Mouse (Mus musculus): ENCODE results near the gene Slc5a9. TPM values are rescaled to one million over a fixed set of nuclear protein-coding genes. Genes with fewer than 3 reads are reported as not detected.
A peak's percentile ranks its signal among the peaks of the same experiment; 100 is the strongest.
"Not testable (repeated sequence)": the region's sequence is repeated elsewhere in the genome, so short reads cannot be mapped to it uniquely, and the experiment has no call there.

Slc5a9 gene
- polyA plus RNA-seq (2014; fragmentation: Nextera tagmentation; extraction: Ambion mirVana), result 0.07 TPM in 1 of 2 replicates, not detected in the other

- H3K9me3 ChIP-seq (replicated peaks; ENCODE audit: control insufficient read depth, low read length), result no peaks in the 10 kb centered on the region
- ATAC-seq (replicated peaks; ENCODE audit: insufficient number of reproducible peaks, low FRiP score, low TSS enrichment, low read depth), result no peak
These were observed at the start of gene Slc5a9 for GRCm38 (mm10) chr4:111902775-111903174. Slc5a9 (minus strand) TSS chr4:111902918.

GRCm38 (mm10) chr4:111919092-111919491 is 16.4 kb upstream of the Slc5a9 start, which contains the start of gene Skint8:
Skint8 (plus strand) TSS chr4:111919392.
- DNase-seq (ENCODE audit: low spot score) (no peak), ATAC-seq (replicated peaks; ENCODE audit: insufficient number of reproducible peaks, low FRiP score, low TSS enrichment, low read depth) (no peak)
- Histone ChIP-seq H3K9ac (replicated peaks; ENCODE audit: low read length) (no peak within 1 kb of the TSS), H3K36me3 (replicated peaks; ENCODE audit: control insufficient read depth, insufficient read depth, low read depth, low read length) (no peaks in the 10 kb centered on the region), H3K4me1 (ENCODE audit: control insufficient read depth, insufficient read depth, low read length) (no peaks in the 10 kb centered on the region), H3K27me3 (ENCODE audit: control insufficient read depth, insufficient read depth, low read length) (no peaks in the 10 kb centered on the region), H3K4me3 (ENCODE audit: low read depth, low read length) (no peak within 1 kb of the TSS), H3K27ac (replicated peaks; ENCODE audit: low read depth, low read length) (no peak within 1 kb of the TSS), H3K4me2 (ENCODE audit: low read depth, low read length) (no peak within 1 kb of the TSS), H3K9me3 (replicated peaks; ENCODE audit: control insufficient read depth, low read length) (no peaks in the 10 kb centered on the region)
- WGBS, result 88% methylated on average over 1 of the region's 1 CpGs

More at GRCm38 (mm10) chr4:111902775-111903174, at the start of gene Slc5a9:
- Histone ChIP-seq H3K4me1 (ENCODE audit: control insufficient read depth, insufficient read depth, low read length) (no peaks in the 10 kb centered on the region), H3K27me3 (ENCODE audit: control insufficient read depth, insufficient read depth, low read length) (no peaks in the 10 kb centered on the region), H3K4me2 (ENCODE audit: low read depth, low read length) (no peak within 1 kb of the TSS), H3K27ac (replicated peaks; ENCODE audit: low read depth, low read length) (no peak within 1 kb of the TSS), H3K36me3 (replicated peaks; ENCODE audit: control insufficient read depth, insufficient read depth, low read depth, low read length) (no peaks in the 10 kb centered on the region), H3K4me3 (ENCODE audit: low read depth, low read length) (no peak within 1 kb of the TSS), H3K9ac (replicated peaks; ENCODE audit: low read length) (no peak within 1 kb of the TSS)
- no peak for DNase-seq (ENCODE audit: low spot score)

- H3K27ac ChIP-seq (replicated peaks; ENCODE audit: low read depth, low read length), result no peak overlapping the region
- no peak overlapping the region for H3K4me2 ChIP-seq (ENCODE audit: low read depth, low read length)
- no peaks in the 10 kb centered on the region for H3K36me3 ChIP-seq (replicated peaks; ENCODE audit: control insufficient read depth, insufficient read depth, low read depth, low read length)
- H3K4me3 ChIP-seq (ENCODE audit: low read depth, low read length), result no peak overlapping the region
- H3K4me1 ChIP-seq (ENCODE audit: control insufficient read depth, insufficient read depth, low read length), result no peaks in the 10 kb centered on the region
- no peaks in the 10 kb centered on the region for H3K9me3 ChIP-seq (replicated peaks; ENCODE audit: control insufficient read depth, low read length)
- no peaks in the 10 kb centered on the region for H3K27me3 ChIP-seq (ENCODE audit: control insufficient read depth, insufficient read depth, low read length)
- 42% methylated on average over 2 of the region's 2 CpGs for WGBS
- ATAC-seq (replicated peaks; ENCODE audit: insufficient number of reproducible peaks, low FRiP score, low TSS enrichment, low read depth) (no peak), DNase-seq (ENCODE audit: low spot score) (peak; percentile 70)
- no peak overlapping the region for H3K9ac ChIP-seq (replicated peaks; ENCODE audit: low read length)
These were observed 5.2 kb upstream of the Slc5a9 start for GRCm38 (mm10) chr4:111907926-111908325.

GRCm38 (mm10) chr4:111901473-111901872 is 1.2 kb downstream of the Slc5a9 start:
- DNase-seq (ENCODE audit: low spot score), result no peak
- WGBS, result 84% methylated on average over 1 of the region's 1 CpGs
- no peak for ATAC-seq (replicated peaks; ENCODE audit: insufficient number of reproducible peaks, low FRiP score, low TSS enrichment, low read depth)
- Histone ChIP-seq H3K36me3 (replicated peaks; ENCODE audit: control insufficient read depth, insufficient read depth, low read depth, low read length) (no peaks in the 10 kb centered on the region), H3K4me1 (ENCODE audit: control insufficient read depth, insufficient read depth, low read length) (no peaks in the 10 kb centered on the region), H3K9ac (replicated peaks; ENCODE audit: low read length) (no peak overlapping the region), H3K4me2 (ENCODE audit: low read depth, low read length) (no peak overlapping the region), H3K4me3 (ENCODE audit: low read depth, low read length) (no peak overlapping the region), H3K9me3 (replicated peaks; ENCODE audit: control insufficient read depth, low read length) (no peaks in the 10 kb centered on the region), H3K27ac (replicated peaks; ENCODE audit: low read depth, low read length) (no peak overlapping the region), H3K27me3 (ENCODE audit: control insufficient read depth, insufficient read depth, low read length) (no peaks in the 10 kb centered on the region)

- H3K9me3 ChIP-seq (replicated peaks; ENCODE audit: control insufficient read depth, low read length); ATAC-seq (replicated peaks; ENCODE audit: insufficient number of reproducible peaks, low FRiP score, low TSS enrichment, low read depth); H3K4me1 ChIP-seq (ENCODE audit: control insufficient read depth, insufficient read depth, low read length); H3K27me3 ChIP-seq (ENCODE audit: control insufficient read depth, insufficient read depth, low read length); H3K27ac ChIP-seq (replicated peaks; ENCODE audit: low read depth, low read length); H3K4me3 ChIP-seq (ENCODE audit: low read depth, low read length); H3K4me2 ChIP-seq (ENCODE audit: low read depth, low read length); H3K36me3 ChIP-seq (replicated peaks; ENCODE audit: control insufficient read depth, insufficient read depth, low read depth, low read length); DNase-seq (ENCODE audit: low spot score); H3K9ac ChIP-seq (replicated peaks; ENCODE audit: low read length): not testable (repeated sequence)
- WGBS, result 78% methylated on average over 1 of the region's 1 CpGs
These were observed 2.2 kb downstream of the Slc5a9 start for GRCm38 (mm10) chr4:111900491-111900890.

- Histone ChIP-seq H3K27me3 (ENCODE audit: control insufficient read depth, insufficient read depth, low read length) (no peaks in the 10 kb centered on the region), H3K36me3 (replicated peaks; ENCODE audit: control insufficient read depth, insufficient read depth, low read depth, low read length) (no peaks in the 10 kb centered on the region), H3K27ac (replicated peaks; ENCODE audit: low read depth, low read length) (no peak overlapping the region), H3K4me2 (ENCODE audit: low read depth, low read length) (no peak overlapping the region), H3K4me3 (ENCODE audit: low read depth, low read length) (no peak overlapping the region), H3K9me3 (replicated peaks; ENCODE audit: control insufficient read depth, low read length) (no peaks in the 10 kb centered on the region), H3K4me1 (ENCODE audit: control insufficient read depth, insufficient read depth, low read length) (no peaks in the 10 kb centered on the region), H3K9ac (replicated peaks; ENCODE audit: low read length) (no peak overlapping the region)
- DNase-seq (ENCODE audit: low spot score) (no peak), ATAC-seq (replicated peaks; ENCODE audit: insufficient number of reproducible peaks, low FRiP score, low TSS enrichment, low read depth) (no peak)
- 64% methylated on average over 4 of the region's 4 CpGs for WGBS
These were observed 4.2 kb downstream of the Slc5a9 start for GRCm38 (mm10) chr4:111898566-111898965.

- H3K4me3 ChIP-seq (ENCODE audit: low read depth, low read length), result no peak overlapping the region
- DNase-seq (ENCODE audit: low spot score), result no peak
- H3K27ac ChIP-seq (replicated peaks; ENCODE audit: low read depth, low read length), result no peak overlapping the region
- 60% methylated on average over 1 of the region's 1 CpGs for WGBS
- no peak overlapping the region for H3K4me2 ChIP-seq (ENCODE audit: low read depth, low read length)
- no peak overlapping the region for H3K9ac ChIP-seq (replicated peaks; ENCODE audit: low read length)
- no peaks in the 10 kb centered on the region for H3K9me3 ChIP-seq (replicated peaks; ENCODE audit: control insufficient read depth, low read length)
- no peak for ATAC-seq (replicated peaks; ENCODE audit: insufficient number of reproducible peaks, low FRiP score, low TSS enrichment, low read depth)
- H3K27me3 ChIP-seq (ENCODE audit: control insufficient read depth, insufficient read depth, low read length), result no peaks in the 10 kb centered on the region
- H3K36me3 ChIP-seq (replicated peaks; ENCODE audit: control insufficient read depth, insufficient read depth, low read depth, low read length), result no peaks in the 10 kb centered on the region
- no peaks in the 10 kb centered on the region for H3K4me1 ChIP-seq (ENCODE audit: control insufficient read depth, insufficient read depth, low read length)
These were observed 5.0 kb downstream of the Slc5a9 start for GRCm38 (mm10) chr4:111897755-111898154.

GRCm38 (mm10) chr4:111892138-111892537 is 10.6 kb downstream of the Slc5a9 start:
- Histone ChIP-seq H3K36me3 (replicated peaks; ENCODE audit: control insufficient read depth, insufficient read depth, low read depth, low read length) (no peaks in the 10 kb centered on the region), H3K4me2 (ENCODE audit: low read depth, low read length) (no peak overlapping the region), H3K27me3 (ENCODE audit: control insufficient read depth, insufficient read depth, low read length) (no peaks in the 10 kb centered on the region), H3K9ac (replicated peaks; ENCODE audit: low read length) (no peak overlapping the region), H3K9me3 (replicated peaks; ENCODE audit: control insufficient read depth, low read length) (no peaks in the 10 kb centered on the region), H3K4me3 (ENCODE audit: low read depth, low read length) (no peak overlapping the region), H3K4me1 (ENCODE audit: control insufficient read depth, insufficient read depth, low read length) (no peaks in the 10 kb centered on the region), H3K27ac (replicated peaks; ENCODE audit: low read depth, low read length) (no peak overlapping the region)
- no peak for ATAC-seq (replicated peaks; ENCODE audit: insufficient number of reproducible peaks, low FRiP score, low TSS enrichment, low read depth)
- DNase-seq (ENCODE audit: low spot score), result no peak
